Mouse (Mus musculus) stomach, embryonic 15.5 days (tissue): Measurements from ENCODE around the gene Vcpkmt. TPM values are rescaled to one million over a fixed set of nuclear protein-coding genes. Genes with fewer than 3 reads are reported as not detected.

Source experiments
- ATAC-seq: fragments of 200-750 bp; cut with Nextera tagmentation; 2 replicates; pipeline ENCODE4 v1.8.0; 2017; ENCODE audit warnings: low read depth, moderate number of reproducible peaks, moderate TSS enrichment; ENCODE audit not compliant: insufficient read depth, low FRiP score
- H3K27ac ChIP-seq: fragments of 300-500 bp; sonication (generic); 2 replicates; pipeline ENCODE4 v1.5.1; 2015; ENCODE audit warnings: mild to moderate bottlenecking, inconsistent platforms
- H3K27me3 ChIP-seq: fragments of 300-500 bp; sonication (generic); replicated peaks from 2 replicates; pipeline ENCODE4 v1.6.1; 2015; ENCODE audit warnings: inconsistent platforms
- H3K36me3 ChIP-seq: fragments of 300-500 bp; sonication (generic); 2 replicates; pipeline ENCODE4 v1.6.1; 2015; ENCODE audit warnings: inconsistent platforms
- H3K4me1 ChIP-seq: fragments of 300-500 bp; sonication (generic); 2 replicates; pipeline ENCODE4 v1.6.1; 2015; ENCODE audit warnings: inconsistent platforms
- H3K4me2 ChIP-seq: fragments of 300-500 bp; sonication (generic); 2 replicates; pipeline ENCODE4 v1.6.1; 2015; ENCODE audit warnings: mild to moderate bottlenecking, inconsistent platforms
- H3K4me3 ChIP-seq: fragments of 300-500 bp; sonication (generic); replicated peaks from 2 replicates; pipeline ENCODE4 v1.5.1; 2015; ENCODE audit warnings: inconsistent platforms
- H3K9ac ChIP-seq: fragments of 300-500 bp; sonication (generic); 2 replicates; pipeline ENCODE4 v1.6.1; 2015; ENCODE audit warnings: inconsistent platforms
- H3K9me3 ChIP-seq: fragments of 300-500 bp; sonication (generic); 2 replicates; pipeline ENCODE4 v1.6.1; 2016; ENCODE audit warnings: inconsistent platforms
- WGBS: fragments of 180-500 bp; shearing (Covaris S2); methylation state at CpG from one replicate; pipeline ENCODE4 v1.1.7; 2015; 5-methylcytosine and 5-hydroxymethylcytosine counted together
- microRNA-seq: library from miRNA; unstranded; fragments of <30 nt; microRNA quantifications from one replicate; pipeline ENCODE4, GENCODE M21; 2016
- polyA plus RNA-seq: library from polyadenylated mRNA; unstranded; fragments of >200 nt; fragmentation: Nextera tagmentation; extraction: Ambion mirVana; gene quantifications from 2 replicates; pipeline ENCODE4 v1.2.1, GENCODE M21; 2015

Vcpkmt gene
- polyA plus RNA-seq, 1 experiment from 2014 or later, result 29.7 TPM

- Histone ChIP-seq H3K9me3 (no peaks in the 10 kb centered on the region), H3K9ac (peak overlapping the region; percentile 14; the same call in 1 of the 2 replicates), H3K4me1 (peaks cover 27% of the 10 kb centered on the region), H3K4me3 (peak overlapping the region; percentile 25), H3K27me3 (no peaks in the 10 kb centered on the region), H3K4me2 (peak overlapping the region; percentile 58), H3K27ac (peak overlapping the region; percentile 97), H3K36me3 (no peaks in the 10 kb centered on the region)
- 12% methylated on average over 19 of the region's 19 CpGs for WGBS
- ATAC-seq, result peak; percentile 61
Observed at GRCm38 (mm10) chr12:69537675-69538361, 45.0 kb downstream of the Vcpkmt start.

DNA sequence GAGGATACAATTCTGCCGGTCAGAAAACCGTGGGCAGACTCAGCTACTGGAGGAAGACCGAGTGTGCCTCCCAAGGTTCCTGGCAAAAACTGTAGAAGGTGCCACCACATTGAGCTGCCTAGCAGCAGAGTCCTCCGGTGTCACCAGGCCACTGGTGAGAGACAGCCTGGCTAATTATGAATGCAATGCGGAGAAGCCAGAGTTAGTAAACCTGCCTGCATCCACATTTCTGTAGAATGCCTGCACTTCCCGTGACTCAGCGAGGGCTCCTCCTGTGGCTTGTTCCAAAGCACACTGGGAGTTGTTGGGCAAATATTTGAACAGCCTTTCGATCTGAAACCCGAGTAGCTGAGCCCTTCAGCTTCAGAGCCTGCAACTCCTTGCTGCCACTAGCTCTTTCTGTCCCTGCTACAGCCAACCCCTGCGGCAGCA is 45.6 kb downstream of the Vcpkmt start:
- Histone ChIP-seq H3K36me3 (no peaks in the 10 kb centered on the region), H3K4me1 (peaks cover 27% of the 10 kb centered on the region), H3K4me3 (peak overlapping the region; percentile 25), H3K4me2 (peak overlapping the region; percentile 58), H3K9me3 (no peaks in the 10 kb centered on the region), H3K9ac (peak overlapping the region; percentile 14; the same call in 1 of the 2 replicates), H3K27ac (peak overlapping the region; percentile 97), H3K27me3 (no peaks in the 10 kb centered on the region)
- WGBS, result 21% methylated on average over 10 of the region's 10 CpGs
- ATAC-seq, result peak; percentile 83

- no peak for ATAC-seq
- Histone ChIP-seq H3K27me3 (no peaks in the 10 kb centered on the region), H3K4me2 (peak overlapping the region; percentile 58; the same call in 1 of the 2 replicates), H3K4me3 (no peak overlapping the region), H3K9ac (no peak overlapping the region), H3K36me3 (no peaks in the 10 kb centered on the region), H3K9me3 (no peaks in the 10 kb centered on the region), H3K4me1 (peaks cover 27% of the 10 kb centered on the region), H3K27ac (peak overlapping the region; percentile 97)
- 59% methylated on average over 10 of the region's 10 CpGs for WGBS
Observed at GRCm38 (mm10) chr12:69536616-69537242, 46.1 kb downstream of the Vcpkmt start.

- no peak for ATAC-seq
- H3K4me1 ChIP-seq, result peaks cover 16% of the 10 kb centered on the region
- H3K27me3 ChIP-seq, result no peaks in the 10 kb centered on the region
- H3K36me3 ChIP-seq, result no peaks in the 10 kb centered on the region
- H3K4me2 ChIP-seq, result no peak overlapping the region
- no peak overlapping the region for H3K9ac ChIP-seq
- no peaks in the 10 kb centered on the region for H3K9me3 ChIP-seq
- no peak overlapping the region for H3K27ac ChIP-seq
- H3K4me3 ChIP-seq, result no peak overlapping the region
- 72% methylated on average over 5 of the region's 5 CpGs for WGBS
Observed at GRCm38 (mm10) chr12:69533237-69533636, 49.6 kb downstream of the Vcpkmt start.

- H3K4me3 ChIP-seq, result no peak overlapping the region
Observed at GRCm38 (mm10) chr12:69532530-69532929, 50.3 kb downstream of the Vcpkmt start.

DNA sequence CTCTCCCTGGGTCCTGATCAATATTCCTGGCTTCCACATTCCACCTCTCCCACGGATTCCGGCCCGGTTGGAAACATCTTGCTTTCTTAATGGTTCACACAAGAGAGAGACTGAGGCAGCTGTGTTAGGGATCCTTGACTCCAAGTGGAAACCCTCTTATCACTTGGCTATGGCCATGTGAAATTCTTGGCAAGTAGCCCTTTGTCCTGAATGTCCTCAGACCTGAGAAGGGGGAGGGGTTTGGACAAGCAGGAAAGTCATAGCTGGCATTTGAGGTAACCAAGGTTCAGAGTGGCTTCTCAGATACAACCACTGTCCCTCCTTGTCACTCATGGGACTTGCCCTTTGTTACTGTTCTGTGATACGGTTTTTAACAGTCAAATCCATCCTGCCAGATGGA is 50.7 kb downstream of the Vcpkmt start:
- no peak overlapping the region for H3K4me3 ChIP-seq
- H3K4me1 ChIP-seq, result peaks cover 5% of the 10 kb centered on the region
- no peaks in the 10 kb centered on the region for H3K9me3 ChIP-seq
- no peak overlapping the region for H3K9ac ChIP-seq
- H3K27me3 ChIP-seq, result no peaks in the 10 kb centered on the region
- H3K36me3 ChIP-seq, result no peaks in the 10 kb centered on the region
- no peak overlapping the region for H3K27ac ChIP-seq
- 84% methylated on average over 4 of the region's 4 CpGs for WGBS
- no peak overlapping the region for H3K4me2 ChIP-seq
- no peak for ATAC-seq

More at GRCm38 (mm10) chr12:69532530-69532929, 50.3 kb downstream of the Vcpkmt start:
- no peak for ATAC-seq
- 85% methylated on average over 3 of the region's 3 CpGs for WGBS
- Histone ChIP-seq H3K4me1 (peaks cover 10% of the 10 kb centered on the region), H3K9ac (no peak overlapping the region), H3K4me2 (no peak overlapping the region), H3K9me3 (no peaks in the 10 kb centered on the region), H3K27me3 (no peaks in the 10 kb centered on the region), H3K27ac (no peak overlapping the region), H3K36me3 (no peaks in the 10 kb centered on the region)

DNA sequence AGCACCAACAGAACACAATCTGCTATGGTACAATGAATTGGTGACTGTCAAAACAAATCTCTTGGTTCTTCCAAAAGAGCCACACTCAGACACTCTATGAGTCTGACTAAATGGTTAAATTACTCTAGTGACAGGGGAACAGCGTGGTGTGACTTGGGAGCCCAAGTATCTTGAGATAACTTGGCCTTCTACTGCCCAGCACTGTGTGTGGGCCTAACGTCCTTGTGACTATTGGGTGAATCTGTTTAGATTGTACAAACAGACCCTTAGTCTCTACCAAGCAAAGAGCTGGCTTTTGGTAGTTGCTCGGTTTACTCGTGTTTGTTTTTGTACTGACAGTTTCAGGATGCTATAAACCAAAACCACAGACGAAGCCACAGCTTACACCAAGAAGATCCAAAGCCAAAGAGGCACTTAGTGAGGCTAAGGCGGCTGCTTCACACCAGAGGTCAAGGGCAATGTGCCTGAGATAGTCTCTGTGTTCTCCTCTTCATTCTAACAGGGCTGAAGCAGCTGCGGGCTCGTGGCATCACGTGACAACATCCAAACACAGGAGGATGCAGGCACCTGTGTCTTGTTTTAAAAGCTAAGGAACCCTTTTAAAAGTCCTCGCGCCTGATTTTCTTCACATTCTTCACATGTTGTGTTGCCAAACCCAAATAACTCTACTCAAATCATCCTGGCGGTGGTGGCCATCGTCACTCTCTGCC is 53.0 kb downstream of the Vcpkmt start:
- H3K4me3 ChIP-seq, result no peak overlapping the region
- no peaks in the 10 kb centered on the region for H3K9me3 ChIP-seq
- no peak overlapping the region for H3K4me2 ChIP-seq
- H3K9ac ChIP-seq, result no peak overlapping the region
- no peaks in the 10 kb centered on the region for H3K4me1 ChIP-seq
- ATAC-seq, result no peak
- no peaks in the 10 kb centered on the region for H3K27me3 ChIP-seq
- WGBS, result 67% methylated on average over 13 of the region's 13 CpGs
- no peaks in the 10 kb centered on the region for H3K36me3 ChIP-seq
- no peak overlapping the region for H3K27ac ChIP-seq

DNA sequence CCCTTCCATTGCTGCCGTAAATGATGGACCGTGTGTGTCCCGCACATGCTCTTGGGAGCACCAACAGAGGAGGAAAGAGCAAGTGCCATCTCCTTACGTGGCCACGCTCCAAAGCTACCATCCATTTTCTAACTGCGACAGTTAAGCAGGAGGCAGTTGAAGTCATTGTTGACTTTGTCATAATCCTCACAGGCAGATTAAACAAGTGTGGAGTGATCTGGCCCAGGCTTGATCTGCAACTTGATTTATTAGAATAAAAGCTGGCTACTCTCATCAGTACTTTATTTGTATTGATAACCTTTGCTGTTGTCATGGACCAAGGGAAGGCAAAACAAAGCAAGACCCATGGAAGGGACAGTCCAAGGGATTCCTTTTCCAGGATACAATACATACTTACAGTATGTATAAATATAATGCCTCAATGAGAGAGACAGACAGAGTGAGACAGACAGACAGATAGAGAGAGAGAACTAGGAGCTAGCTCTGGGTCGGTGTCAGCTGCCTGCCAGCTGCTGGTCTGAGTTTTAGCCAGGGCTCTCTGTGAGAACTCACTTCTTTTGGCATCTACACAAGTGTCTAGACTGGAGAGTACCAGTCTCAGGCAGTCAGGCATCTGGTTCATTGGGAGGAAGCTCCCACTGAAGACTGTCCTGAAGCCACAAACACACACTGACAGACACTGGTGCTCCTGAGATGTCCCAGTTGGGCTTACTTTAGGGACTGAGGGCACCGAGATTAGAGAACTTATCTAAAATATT is 54.4 kb downstream of the Vcpkmt start:
- no peaks in the 10 kb centered on the region for H3K9me3 ChIP-seq
- no peak overlapping the region for H3K4me2 ChIP-seq
- H3K4me3 ChIP-seq, result no peak overlapping the region
- H3K9ac ChIP-seq, result no peak overlapping the region
- no peaks in the 10 kb centered on the region for H3K27me3 ChIP-seq
- H3K36me3 ChIP-seq, result no peaks in the 10 kb centered on the region
- H3K27ac ChIP-seq, result no peak overlapping the region
- WGBS, result 68% methylated on average over 8 of the region's 8 CpGs
- no peaks in the 10 kb centered on the region for H3K4me1 ChIP-seq
- ATAC-seq, result no peak

Small RNAs within 50 kb of the gene (microRNA-seq; reads per million reads assigned to microRNA genes)
- gene Gm23018, result not detected

Other genes with a start within 250 kb of the Vcpkmt start
- 90.4 and 92.1 TPM in 2 replicates for gene Nemf, start 225.9 kb downstream of the Vcpkmt start, polyA plus RNA-seq
- 59.4 and 63.7 TPM in 2 replicates for gene Arf6, start 210.9 kb downstream of the Vcpkmt start, polyA plus RNA-seq
- 2.3 TPM in 2 replicates for gene Gm9887, start 210.6 kb downstream of the Vcpkmt start, polyA plus RNA-seq
- gene Sos2, start 98.8 kb upstream of the Vcpkmt start, polyA plus RNA-seq, result 10.9 and 12.3 TPM in 2 replicates
- gene L2hgdh, start 141.8 kb upstream of the Vcpkmt start, polyA plus RNA-seq, result 18.3 and 21.2 TPM in 2 replicates
- 28.2 and 28.3 TPM in 2 replicates for gene Atp5s, start 141.9 kb upstream of the Vcpkmt start, polyA plus RNA-seq
- 4.2 and 5.5 TPM in 2 replicates for gene Cdkl1, start 208.2 kb upstream of the Vcpkmt start, polyA plus RNA-seq